Mouse (Mus musculus): ENCODE measurements around the gene Scnn1a. TPM values are rescaled to one million over a fixed set of nuclear protein-coding genes. Genes with fewer than 3 reads are reported as not detected.

The Scnn1a gene
- total RNA-seq, 1 experiment, result 0.31 TPM

- Histone ChIP-seq H3K9me3 (ENCODE audit: control insufficient read depth, insufficient read depth, low read depth, low read length) (no peaks in the 10 kb centered on the region), H3K4me1 (ENCODE audit: control insufficient read depth in 2 of 2, insufficient read depth in 2 of 2, low read length in 2 of 2, poor library complexity in 1 of 2) (peaks cover 2 to 23% of the 10 kb centered on the region in 2 experiments; a peak in 1 of 4 replicates), H3K36me3 (ENCODE audit: control insufficient read depth, insufficient read depth, low read length, poor library complexity, severe bottlenecking) (peaks cover 2% of the 10 kb centered on the region; the same call in 1 of the 2 replicates), H3K9ac (ENCODE audit: insufficient read depth, low read depth, low read length, poor library complexity, severe bottlenecking) (peak within 1 kb of the TSS; percentile 40), H3K4me3 (ENCODE audit: insufficient read depth in 1 of 2, low read depth in 1 of 2, low read length in 2 of 2, poor library complexity in 1 of 2, severe bottlenecking in 1 of 2) (peak within 1 kb of the TSS; percentile 62 to 68), H3K27ac (ENCODE audit: insufficient read depth, low read depth, low read length, poor library complexity, severe bottlenecking) (no peak within 1 kb of the TSS)
- DNase-seq (ENCODE audit: low read depth, low spot score), result no peak
- TF ChIP-seq CHD2 (IDR thresholded peaks at IDR 0.05; ENCODE audit: low read depth, low read length) (no peak), ZNF384 (IDR thresholded peaks at IDR 0.05; ENCODE audit: low read depth, low read length) (no peak), ZC3H11A (IDR thresholded peaks at IDR 0.05; ENCODE audit: borderline replicate concordance, low read depth, low read length) (no peak), HCFC1 (IDR thresholded peaks at IDR 0.05; ENCODE audit: borderline replicate concordance, insufficient read depth, low read length) (no peak), MAFK (IDR thresholded peaks at IDR 0.05; ENCODE audit: insufficient read depth, low read depth, low read length) (no peak)
- in situ Hi-C loops (cut with MboI; ENCODE audit: low sequenced_read_pairs in 2 of 2, unreplicated experiment in 2 of 2), result no loop called here
These were observed 28.5 kb downstream of the Scnn1a start, which contains the start of gene Tnfrsf1a for GRCm38 (mm10) chr6:125348721-125349574. Tnfrsf1a (plus strand) TSS chr6:125349362.

DNA sequence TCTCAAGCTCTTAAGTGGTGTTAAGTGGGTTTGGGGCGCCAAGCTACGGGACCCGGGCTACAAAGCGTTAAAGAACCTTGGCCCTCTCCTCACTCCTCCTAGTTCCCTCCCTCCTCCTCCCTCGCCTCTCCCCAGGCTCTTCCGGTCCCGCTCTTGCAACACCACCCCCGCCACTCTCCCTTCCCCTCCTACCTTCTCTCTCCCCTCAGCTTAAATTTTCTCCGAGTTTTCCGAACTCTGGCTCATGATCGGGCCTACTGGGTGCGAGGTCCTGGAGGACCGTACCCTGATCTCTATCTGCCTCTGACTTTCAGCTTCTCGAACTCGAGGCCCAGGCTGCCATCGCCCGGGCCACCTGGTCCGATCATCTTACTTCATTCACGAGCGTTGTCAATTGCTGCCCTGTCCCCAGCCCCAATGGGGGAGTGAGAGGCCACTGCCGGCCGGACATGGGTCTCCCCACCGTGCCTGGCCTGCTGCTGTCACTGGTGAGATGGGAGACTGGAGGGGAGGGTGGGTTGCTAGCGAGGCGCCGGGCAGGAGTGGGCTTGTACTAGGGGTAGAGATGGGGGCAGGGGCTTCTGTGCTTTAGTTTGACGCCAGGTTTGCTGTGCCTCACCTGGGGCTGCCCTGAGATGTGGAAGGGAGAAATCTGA lies 29.2 kb downstream of the Scnn1a start:
- Histone ChIP-seq H3K36me3 (ENCODE audit: control insufficient read depth, insufficient read depth, low read length, poor library complexity, severe bottlenecking) (peaks cover 2% of the 10 kb centered on the region; the same call in 1 of the 2 replicates), H3K4me3 (ENCODE audit: insufficient read depth in 1 of 2, low read depth in 1 of 2, low read length in 2 of 2, poor library complexity in 1 of 2, severe bottlenecking in 1 of 2) (peak overlapping the region; percentile 62 to 68), H3K9me3 (ENCODE audit: control insufficient read depth, insufficient read depth, low read depth, low read length) (no peaks in the 10 kb centered on the region), H3K9ac (ENCODE audit: insufficient read depth, low read depth, low read length, poor library complexity, severe bottlenecking) (peak overlapping the region; percentile 40), H3K27ac (ENCODE audit: insufficient read depth, low read depth, low read length, poor library complexity, severe bottlenecking) (no peak overlapping the region), H3K4me1 (ENCODE audit: control insufficient read depth in 2 of 2, insufficient read depth in 2 of 2, low read length in 2 of 2, poor library complexity in 1 of 2) (peaks cover 4 to 23% of the 10 kb centered on the region in 2 experiments; a peak in 2 of 4 replicates)
- in situ Hi-C loops (cut with MboI; ENCODE audit: low sequenced_read_pairs in 2 of 2, unreplicated experiment in 2 of 2), result no loop called here
- no peak for DNase-seq (ENCODE audit: low read depth, low spot score)
- TF ChIP-seq MAFK (IDR thresholded peaks at IDR 0.05; ENCODE audit: insufficient read depth, low read depth, low read length) (no peak), CHD2 (IDR thresholded peaks at IDR 0.05; ENCODE audit: low read depth, low read length) (no peak)

DNA sequence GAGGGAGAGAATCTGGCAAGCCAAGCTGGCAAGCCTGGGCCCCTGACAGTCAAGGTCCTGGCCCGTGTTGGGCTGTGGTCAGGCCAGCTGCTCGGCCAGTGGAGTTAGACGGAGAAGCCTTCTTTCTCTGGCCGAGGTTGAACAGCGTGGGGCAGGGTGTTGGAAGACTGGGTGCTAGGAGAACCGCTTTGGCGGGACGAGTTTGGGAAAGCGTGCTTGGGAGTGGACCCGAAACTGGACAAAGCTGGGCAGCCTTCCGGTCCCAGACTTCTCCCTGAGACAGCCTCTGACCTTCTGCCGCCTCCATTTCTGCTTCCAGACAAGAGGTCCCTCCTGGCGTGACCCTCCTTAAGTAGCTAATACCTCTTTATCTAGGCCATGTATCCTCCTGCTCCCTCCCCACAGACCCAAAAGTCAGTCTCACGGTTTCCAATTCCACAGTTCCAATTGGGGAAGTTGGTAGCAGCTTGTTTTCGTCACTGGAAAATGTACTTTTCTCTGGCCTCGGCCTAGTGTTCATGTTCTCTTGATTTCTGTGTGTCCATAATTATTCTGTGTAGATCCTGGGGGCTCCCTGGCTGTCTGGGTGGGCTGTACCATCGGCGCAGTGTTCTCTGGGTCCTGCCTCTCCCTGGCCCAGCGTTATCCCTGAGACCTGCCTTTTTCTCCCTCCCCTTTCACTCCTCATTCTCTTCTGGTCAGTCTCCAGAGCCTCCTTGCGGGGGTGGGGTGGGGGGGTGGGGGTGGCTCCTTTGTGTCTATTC lies 30.0 kb downstream of the Scnn1a start:
- no peak for TF ChIP-seq HCFC1 (IDR thresholded peaks at IDR 0.05; ENCODE audit: borderline replicate concordance, insufficient read depth, low read length)
- no peak for TF ChIP-seq MAFK (IDR thresholded peaks at IDR 0.05; ENCODE audit: insufficient read depth, low read depth, low read length)
- no peak for TF ChIP-seq ZNF384 (IDR thresholded peaks at IDR 0.05; ENCODE audit: low read depth, low read length)
- no peak for TF ChIP-seq CHD2 (IDR thresholded peaks at IDR 0.05; ENCODE audit: low read depth, low read length)
- TF ChIP-seq ZC3H11A (IDR thresholded peaks at IDR 0.05; ENCODE audit: borderline replicate concordance, low read depth, low read length), result no peak
- Histone ChIP-seq H3K27ac (ENCODE audit: insufficient read depth, low read depth, low read length, poor library complexity, severe bottlenecking) (no peak overlapping the region), H3K4me3 (ENCODE audit: insufficient read depth in 1 of 2, low read depth in 1 of 2, low read length in 2 of 2, poor library complexity in 1 of 2, severe bottlenecking in 1 of 2) (peak overlapping the region; percentile 62 to 68; a peak in 3 of 4 replicates), H3K36me3 (ENCODE audit: control insufficient read depth, insufficient read depth, low read length, poor library complexity, severe bottlenecking) (peaks cover 2% of the 10 kb centered on the region; the same call in 1 of the 2 replicates), H3K9ac (ENCODE audit: insufficient read depth, low read depth, low read length, poor library complexity, severe bottlenecking) (peak overlapping the region; percentile 40; the same call in 1 of the 2 replicates), H3K9me3 (ENCODE audit: control insufficient read depth, insufficient read depth, low read depth, low read length) (no peaks in the 10 kb centered on the region), H3K4me1 (ENCODE audit: control insufficient read depth in 2 of 2, insufficient read depth in 2 of 2, low read length in 2 of 2, poor library complexity in 1 of 2) (peaks cover 9 to 24% of the 10 kb centered on the region in 2 experiments; a peak in 3 of 4 replicates)
- in situ Hi-C loops (cut with MboI; ENCODE audit: low sequenced_read_pairs in 2 of 2, unreplicated experiment in 2 of 2), result no loop called here
- no peak for DNase-seq (ENCODE audit: low read depth, low spot score)

DNA sequence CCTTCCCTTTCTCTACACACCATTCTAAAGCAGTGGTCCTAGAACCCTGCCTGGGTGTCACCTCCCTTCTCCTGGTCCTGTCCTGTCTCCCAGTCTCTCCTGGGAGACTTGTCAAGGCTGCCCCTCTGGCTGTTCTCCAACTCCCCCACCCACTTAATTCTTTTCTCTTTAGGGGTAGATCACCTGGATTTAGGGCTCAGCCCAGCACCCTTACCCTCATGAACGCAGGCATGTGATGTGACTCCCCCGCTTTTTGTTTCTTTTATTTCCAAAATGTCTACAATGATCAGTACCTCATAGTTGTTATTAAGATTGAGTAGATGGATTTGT lies 30.5 kb downstream of the Scnn1a start:
- Histone ChIP-seq H3K27ac (ENCODE audit: insufficient read depth, low read depth, low read length, poor library complexity, severe bottlenecking) (no peak overlapping the region), H3K9me3 (ENCODE audit: control insufficient read depth, insufficient read depth, low read depth, low read length) (no peaks in the 10 kb centered on the region), H3K9ac (ENCODE audit: insufficient read depth, low read depth, low read length, poor library complexity, severe bottlenecking) (no peak overlapping the region), H3K36me3 (ENCODE audit: control insufficient read depth, insufficient read depth, low read length, poor library complexity, severe bottlenecking) (peaks cover 2% of the 10 kb centered on the region; the same call in 1 of the 2 replicates), H3K4me3 (ENCODE audit: insufficient read depth in 1 of 2, low read depth in 1 of 2, low read length in 2 of 2, poor library complexity in 1 of 2, severe bottlenecking in 1 of 2) (no peak overlapping the region), H3K4me1 (ENCODE audit: control insufficient read depth in 2 of 2, insufficient read depth in 2 of 2, low read length in 2 of 2, poor library complexity in 1 of 2) (peaks cover 11 to 30% of the 10 kb centered on the region in 2 experiments; a peak in 3 of 4 replicates)
- TF ChIP-seq HCFC1 (IDR thresholded peaks at IDR 0.05; ENCODE audit: borderline replicate concordance, insufficient read depth, low read length) (no peak), MAFK (IDR thresholded peaks at IDR 0.05; ENCODE audit: insufficient read depth, low read depth, low read length) (no peak), ZNF384 (IDR thresholded peaks at IDR 0.05; ENCODE audit: low read depth, low read length) (no peak), CHD2 (IDR thresholded peaks at IDR 0.05; ENCODE audit: low read depth, low read length) (no peak), ZC3H11A (IDR thresholded peaks at IDR 0.05; ENCODE audit: borderline replicate concordance, low read depth, low read length) (no peak)
- DNase-seq (ENCODE audit: low read depth, low spot score), result no peak
- in situ Hi-C loops (cut with MboI; ENCODE audit: low sequenced_read_pairs in 2 of 2, unreplicated experiment in 2 of 2), result no loop called here
